8 mouse cellular contexts compared by ENCODE assay signal in the genomic region with DNA sequence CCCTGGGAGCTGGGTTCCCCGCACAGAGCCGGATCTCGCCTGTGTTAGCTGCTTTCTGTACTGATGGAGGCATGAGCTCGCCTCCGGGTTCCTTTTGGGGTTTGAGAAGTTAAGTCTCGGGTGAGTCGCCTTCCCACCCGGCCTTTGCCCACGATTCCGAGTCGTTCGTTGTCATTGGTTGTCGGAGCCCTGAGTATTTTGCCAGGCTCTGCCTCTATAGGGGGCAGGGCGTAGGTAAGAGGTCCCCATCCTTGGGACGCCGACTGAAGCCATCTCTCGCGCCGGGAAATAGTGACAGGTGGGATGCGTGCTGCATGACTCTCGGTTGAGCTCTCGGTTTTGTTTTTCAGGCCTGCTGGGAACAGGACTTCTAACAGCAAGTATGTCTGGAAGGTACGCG. TPM values are rescaled to one million over a fixed set of nuclear protein-coding genes. Genes with fewer than 3 reads are reported as not detected.
DNase-seq lines count a peak whose midpoint lies in the region; ATAC-seq and TF ChIP-seq lines count a peak whose summit lies in the region.

No protein-coding gene starts in this region.

- peaks cover 3% of the 10 kb centered on the region for H3K36me3 ChIP-seq in kidney, adult 2 months (ENCODE audit: control insufficient read depth, insufficient read depth, low read length)
- H3K36me3 ChIP-seq in ES-E14 (ENCODE audit: control insufficient read depth, insufficient read depth, low read length, poor library complexity, severe bottlenecking), result peaks cover 32% of the 10 kb centered on the region
- H3K36me3 ChIP-seq in embryonic facial prominence, embryonic 12.5 days, result peaks cover 32% of the 10 kb centered on the region
- peaks cover 27% of the 10 kb centered on the region for H3K36me3 ChIP-seq in myocyte (ENCODE audit: control insufficient read depth, insufficient read depth)

- peak overlapping the region; percentile 79 for H3K27ac ChIP-seq in kidney, adult 2 months (ENCODE audit: insufficient read depth, low read depth, low read length)
- peak overlapping the region; percentile 76 for H3K27ac ChIP-seq in ES-E14 (ENCODE audit: insufficient read depth, low read depth, low read length, poor library complexity, severe bottlenecking)
- H3K27ac ChIP-seq in embryonic facial prominence, embryonic 12.5 days, result peak overlapping the region; percentile 93

- WGBS in kidney, adult 2 months, result under 1% methylated on average over 24 of the region's 24 CpGs
- WGBS in embryonic facial prominence, embryonic 12.5 days, result under 1% methylated on average over 24 of the region's 24 CpGs

- H3K9ac ChIP-seq in ES-E14 (ENCODE audit: insufficient read depth, low read depth, low read length, poor library complexity, severe bottlenecking), result peak overlapping the region; percentile 99
- H3K9ac ChIP-seq in embryonic facial prominence, embryonic 12.5 days, result peak overlapping the region; percentile 91

- peak overlapping the region; percentile 72 for H3K4me2 ChIP-seq in embryonic facial prominence, embryonic 12.5 days (replicated peaks)
- H3K4me2 ChIP-seq in myocyte (ENCODE audit: low read depth), result peak overlapping the region; percentile 94

- no peaks in the 10 kb centered on the region for H3K9me3 ChIP-seq in ES-E14 (ENCODE audit: control insufficient read depth, insufficient read depth, low read depth, low read length)
- H3K9me3 ChIP-seq in embryonic facial prominence, embryonic 12.5 days, result no peaks in the 10 kb centered on the region

- no peak for TF ChIP-seq CTCF in kidney, adult 2 months (conservative IDR thresholded peaks at IDR 0.05; ENCODE audit: insufficient read depth, insufficient read length, low read depth, low read length)

- H3K27me3 ChIP-seq in kidney, adult 2 months (replicated peaks; ENCODE audit: control insufficient read depth, insufficient read depth, low read length), result no peaks in the 10 kb centered on the region
- H3K27me3 ChIP-seq in embryonic facial prominence, embryonic 12.5 days, result no peaks in the 10 kb centered on the region
- H3K27me3 ChIP-seq in myocyte (ENCODE audit: control insufficient read depth, insufficient read depth, insufficient read length), result no peaks in the 10 kb centered on the region

- H3K4me1 ChIP-seq in kidney, adult 2 months (ENCODE audit: control insufficient read depth, insufficient read depth, low read length), result peaks cover 10% of the 10 kb centered on the region
- H3K4me1 ChIP-seq in ES-E14 (ENCODE audit: control insufficient read depth in 2 of 2, insufficient read depth in 2 of 2, low read length in 2 of 2, poor library complexity in 1 of 2), result peaks cover 0 to 2% of the 10 kb centered on the region in 2 experiments; a peak in 1 of 4 replicates
- H3K4me1 ChIP-seq in embryonic facial prominence, embryonic 12.5 days, result peaks cover 16% of the 10 kb centered on the region

- peak overlapping the region; percentile 70 for H3ac ChIP-seq in myocyte (ENCODE audit: control insufficient read depth, insufficient read length)

- H3K79me2 ChIP-seq in myocyte (ENCODE audit: control insufficient read depth, insufficient read depth), result peaks cover 32% of the 10 kb centered on the region

- H3K4me3 ChIP-seq in kidney, adult 2 months (ENCODE audit: insufficient read depth, low read depth, low read length), result peak overlapping the region; percentile 77
- peak overlapping the region; percentile 78 to 91 for H3K4me3 ChIP-seq in ES-E14 (ENCODE audit: insufficient read depth in 1 of 2, low read depth in 1 of 2, low read length in 2 of 2, poor library complexity in 1 of 2, severe bottlenecking in 1 of 2)
- H3K4me3 ChIP-seq in embryonic facial prominence, embryonic 12.5 days, result peak overlapping the region; percentile 81
- H3K4me3 ChIP-seq in myocyte, result peak overlapping the region; percentile 90

- in situ Hi-C loops in ES-E14 (cut with MboI; ENCODE audit: low sequenced_read_pairs in 2 of 2, unreplicated experiment in 2 of 2), result no loop called here

- DNase-seq in kidney, adult 2 months, result peak; percentile 59
- no peak for DNase-seq in kidney, postnatal 4 days
- no peak for DNase-seq in ES-E14 (ENCODE audit: low read depth, low spot score)
- DNase-seq in kidney, postnatal 36 days, result peak; percentile 33 to 59
- no peak for DNase-seq in gastrocnemius, adult 18-20 months (ENCODE audit: low spot score)
- no peak for DNase-seq in layer of hippocampus, adult 11-12 months (ENCODE audit: low spot score)

- TF ChIP-seq POLR2A in kidney, adult 2 months (IDR thresholded peaks at IDR 0.05; ENCODE audit: low read depth, low read length), result no peak
- no peak for TF ChIP-seq POLR2A in myocyte (IDR thresholded peaks at IDR 0.05; ENCODE audit: insufficient read length, low read depth)

- no peak for ATAC-seq in embryonic facial prominence, embryonic 12.5 days (ENCODE audit: insufficient number of reproducible peaks, insufficient read depth, low FRiP score, low TSS enrichment)

TF ChIP-seq in ES-E14, 5 proteins besides CTCF, POLR2A, EP300 and RAD21:
- no peak for TF ChIP-seq MAFK (IDR thresholded peaks at IDR 0.05; ENCODE audit: insufficient read depth, low read depth, low read length)

TF ChIP-seq in myocyte, 11 proteins besides CTCF, POLR2A, EP300 and RAD21:
- TF ChIP-seq E2F4 (IDR thresholded peaks at IDR 0.05; ENCODE audit: insufficient read depth), result no peak
- TF ChIP-seq MYOD1 (IDR thresholded peaks at IDR 0.05; ENCODE audit: control insufficient read depth in 1 of 3, insufficient read length in 2 of 3, low read depth in 2 of 3), result peak in 1 of 3 experiments; percentile 19

RNA-seq across cellular contexts. Expression of gene Rpl35a, which starts 0.5 kb away (rescaled TPM):
- 307 and 414 TPM in 2 replicates for polyA plus RNA-seq in kidney, adult 2 months (2012; rRNA removed)
- total RNA-seq in ES-E14 (2012; rRNA removed), result 1,485 and 1,755 TPM in 2 replicates
- polyA plus RNA-seq in embryonic facial prominence, embryonic 12.5 days (2016; fragmentation: Nextera tagmentation; extraction: Ambion mirVana), result 849 and 899 TPM in 2 replicates
- polyA plus RNA-seq in myocyte (2012; fragmentation: generic; extraction: Trizol), result 2,314 TPM
- 100 to 1,000 TPM; 206 to 248 TPM for total RNA-seq in gastrocnemius, adult 18-20 months (2021)

RNA-seq across cellular contexts. Expression of gene Iqcg, which starts 0.8 kb away (rescaled TPM):
- 2.8 and 3.8 TPM in 2 replicates for polyA plus RNA-seq in kidney, adult 2 months (2012; rRNA removed)
- 9.8 and 11.3 TPM in 2 replicates for total RNA-seq in ES-E14 (2012; rRNA removed)
- polyA plus RNA-seq in embryonic facial prominence, embryonic 12.5 days (2016; fragmentation: Nextera tagmentation; extraction: Ambion mirVana), result 2.4 and 3.1 TPM in 2 replicates
- 0.80 TPM for polyA plus RNA-seq in myocyte (2012; fragmentation: generic; extraction: Trizol)
- total RNA-seq in gastrocnemius, adult 18-20 months (2021), result 1 to 10 TPM; 3.5 to 5.4 TPM

RNA-seq across cellular contexts. Expression of gene Lmln, which starts 5.5 kb away (rescaled TPM):
- polyA plus RNA-seq in kidney, adult 2 months (2012; rRNA removed), result 3.1 and 4.8 TPM in 2 replicates
- total RNA-seq in ES-E14 (2012; rRNA removed), result 9.1 and 12.9 TPM in 2 replicates
- 1.8 and 3.4 TPM in 2 replicates for polyA plus RNA-seq in embryonic facial prominence, embryonic 12.5 days (2016; fragmentation: Nextera tagmentation; extraction: Ambion mirVana)
- polyA plus RNA-seq in myocyte (2012; fragmentation: generic; extraction: Trizol), result 0.78 TPM
- total RNA-seq in gastrocnemius, adult 18-20 months (2021), result 1 to 10 TPM; 1.6 to 2.8 TPM

Comparison
In these comparisons a context has a peak if more than half of its experiments do, and no peak if none do; other contexts are left out.
1. DNase-seq: peak in kidney, adult 2 months (single experiment) and kidney, postnatal 36 days (2 of 2); none in kidney, postnatal 4 days (0 of 2), ES-E14 (single experiment), gastrocnemius, adult 18-20 months (single experiment) and layer of hippocampus, adult 11-12 months (single experiment).
2. Peak in every context shown above with its lines, with median percentiles within 50 percentile points of each other: H3K27ac ChIP-seq and H3K4me3 ChIP-seq.